Mouse (Mus musculus) cerebellum, postnatal 10 days (tissue): ENCODE measurements around the gene Upk3bl.

Source experiments
- DNase-seq, 2 experiments: peaks; one replicate each; pipeline ENCODE4 v3.0.0; 2021; ENCODE audit warnings: mixed read lengths in 2 of 2

Upk3bl gene

DNA sequence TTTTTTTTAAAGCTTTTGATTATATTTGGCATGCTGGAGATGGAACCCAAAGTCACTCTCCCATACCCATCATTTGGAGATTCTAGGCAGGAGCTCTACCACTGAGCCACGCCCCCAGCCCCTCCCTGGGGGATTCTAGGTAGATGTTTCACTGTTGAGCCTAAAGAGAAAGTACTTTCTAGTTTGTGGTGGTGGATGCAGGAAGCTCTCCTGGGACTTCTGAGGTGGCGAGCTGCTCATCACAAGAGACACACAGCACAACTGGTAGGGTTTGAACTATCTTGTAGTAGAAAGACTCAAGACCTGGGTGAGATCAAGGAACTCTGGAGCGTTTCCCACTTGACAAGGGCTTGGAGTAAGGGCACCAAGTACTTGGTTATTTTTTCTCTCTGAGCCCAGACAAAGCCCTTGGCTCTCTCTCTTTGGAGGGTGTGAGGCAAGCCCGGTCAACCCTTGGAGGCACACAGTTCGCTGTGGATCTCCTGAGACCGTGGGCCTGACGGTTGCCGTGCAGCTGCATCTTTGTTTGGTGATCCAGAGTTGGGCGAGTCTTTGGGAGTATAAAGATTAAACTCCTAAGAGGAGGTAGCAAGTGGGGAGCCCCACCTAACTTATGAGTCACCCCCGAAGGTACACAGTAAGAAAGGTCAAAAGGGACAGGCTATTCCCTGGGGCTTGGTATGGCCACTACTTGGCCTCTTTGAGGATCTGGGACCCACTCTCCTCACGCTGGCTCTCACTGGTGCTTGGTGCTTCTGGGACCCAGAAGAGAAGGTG, at the start of gene Upk3bl:
TSS of gene Upk3bl (plus strand) at position 192 of the 777 bp plus-strand sequence.
- no peak for DNase-seq

DNA sequence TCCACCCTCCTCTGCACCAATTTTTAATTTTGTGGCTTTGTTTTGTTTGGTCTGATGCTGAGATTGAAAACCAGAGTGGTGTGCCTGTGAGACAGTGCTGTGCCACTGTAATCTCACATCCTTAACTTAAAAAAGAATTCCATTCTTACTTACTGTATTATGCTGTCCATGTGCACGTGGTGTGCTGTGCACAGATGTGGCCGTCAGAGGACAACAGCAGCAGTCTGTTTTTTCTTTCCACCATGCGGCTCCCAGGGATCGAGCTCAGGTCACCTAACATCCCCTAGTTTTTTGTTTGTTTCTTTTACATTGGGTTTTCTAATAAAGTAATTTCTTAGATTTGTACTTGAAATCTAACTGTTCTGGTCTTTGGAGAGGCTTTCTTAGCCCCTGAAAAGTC, 49.8 kb upstream of the Upk3bl start:
- no peak for DNase-seq

DNA sequence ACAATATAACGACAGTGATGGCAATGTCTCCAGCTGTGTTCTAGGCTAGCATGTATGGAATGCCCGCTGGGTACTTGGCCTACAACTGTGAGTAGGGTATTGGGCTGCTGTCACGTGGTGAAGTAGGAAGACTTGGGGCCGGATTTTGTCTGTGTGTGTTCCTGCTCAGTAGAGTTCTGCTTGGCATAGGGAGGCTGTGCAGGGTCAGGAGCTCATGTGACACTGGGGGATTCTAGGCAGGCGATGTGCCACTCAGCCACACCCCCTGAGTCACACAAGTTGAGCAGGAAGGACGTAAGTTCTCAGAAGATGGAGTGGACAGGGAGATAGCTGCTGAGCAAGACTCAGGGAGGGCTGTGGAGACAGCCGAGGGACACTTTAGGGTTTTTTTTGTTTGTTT, 46.5 kb upstream of the Upk3bl start:
- no peak for DNase-seq

DNA sequence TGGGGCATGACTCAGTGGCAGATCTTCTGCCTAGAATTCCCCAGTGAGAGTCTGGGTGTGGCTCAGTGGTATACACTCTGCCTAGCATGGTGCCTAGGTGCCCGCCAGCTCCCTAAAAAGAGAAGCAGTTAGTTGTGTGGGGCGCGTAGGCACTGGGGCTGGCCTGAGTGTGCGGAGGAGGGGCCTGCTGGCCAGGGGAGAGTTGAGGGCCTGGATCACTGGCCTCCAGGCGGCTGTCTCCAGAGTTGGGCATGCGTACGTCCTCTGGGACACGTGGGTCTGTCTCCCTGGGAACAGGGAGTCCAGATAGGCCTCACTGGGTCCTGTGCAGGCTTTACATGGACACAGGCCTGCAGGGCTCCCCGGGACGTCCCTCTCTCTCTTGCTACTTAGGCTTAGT, 39.4 kb upstream of the Upk3bl start:
- no peak for DNase-seq

DNA sequence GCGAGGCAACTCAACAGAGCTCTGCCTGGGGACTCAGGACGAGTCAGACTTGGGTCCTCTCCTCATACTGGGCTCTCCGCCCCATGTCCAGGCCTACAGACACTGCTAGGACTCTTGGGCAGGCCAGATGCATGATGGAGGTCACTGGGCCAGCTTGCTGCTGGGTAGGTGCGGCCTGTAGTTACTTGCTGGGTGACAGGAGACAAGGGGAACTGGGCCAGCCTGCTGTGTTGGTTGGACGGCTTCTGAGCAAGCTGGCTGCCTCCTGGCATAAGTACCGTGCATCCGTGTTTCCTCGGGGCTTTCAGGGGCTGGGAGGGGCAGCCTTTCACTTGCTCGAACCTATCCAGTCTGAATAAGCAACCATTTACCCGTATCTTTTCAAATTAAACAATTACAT, 38.7 kb upstream of the Upk3bl start:
- peak in 1 of 2 experiments; percentile 22 for DNase-seq

DNA sequence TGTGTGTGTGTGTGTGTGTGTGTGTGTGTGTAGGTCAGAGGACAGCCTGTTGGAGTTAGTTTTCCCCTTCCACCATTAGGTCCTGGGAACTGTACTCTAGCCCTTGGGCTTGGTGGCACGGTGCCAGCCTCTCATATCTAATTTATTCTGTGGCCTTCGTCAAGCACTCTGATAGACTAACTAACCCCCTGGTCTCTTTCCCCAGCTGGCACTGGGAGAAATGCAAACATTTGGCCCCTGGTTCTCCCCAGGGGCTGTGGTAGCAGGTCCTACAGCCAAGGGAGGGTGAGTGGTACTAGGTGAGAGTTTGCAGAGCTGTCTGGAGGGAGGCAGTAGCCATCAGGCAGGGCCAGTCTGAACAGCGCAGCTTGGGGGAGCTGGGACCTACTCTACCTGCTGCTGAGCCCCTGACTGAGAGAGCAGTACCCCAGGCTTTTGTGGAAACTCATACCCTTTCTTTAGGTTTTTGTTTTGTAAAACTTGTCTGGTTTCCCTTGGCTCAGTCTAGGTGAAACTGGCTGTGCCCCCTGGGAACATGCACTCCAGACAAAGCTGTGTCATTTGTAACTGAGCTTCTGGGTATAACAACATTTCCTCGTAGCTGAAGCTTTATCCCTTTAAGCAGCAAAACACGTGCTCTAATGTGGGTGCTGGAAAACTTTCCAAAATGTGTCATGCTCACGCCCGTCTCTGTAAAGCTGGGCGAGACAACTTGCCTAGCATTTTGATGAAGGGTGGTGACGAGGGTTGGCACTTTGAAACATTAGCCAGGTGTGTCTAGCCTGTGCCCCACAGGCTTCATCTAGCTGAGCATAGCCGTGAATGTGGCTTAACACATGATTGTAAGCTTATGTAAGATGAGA, 38.0 kb upstream of the Upk3bl start:
- DNase-seq, result peak; percentile 61 to 63

DNA sequence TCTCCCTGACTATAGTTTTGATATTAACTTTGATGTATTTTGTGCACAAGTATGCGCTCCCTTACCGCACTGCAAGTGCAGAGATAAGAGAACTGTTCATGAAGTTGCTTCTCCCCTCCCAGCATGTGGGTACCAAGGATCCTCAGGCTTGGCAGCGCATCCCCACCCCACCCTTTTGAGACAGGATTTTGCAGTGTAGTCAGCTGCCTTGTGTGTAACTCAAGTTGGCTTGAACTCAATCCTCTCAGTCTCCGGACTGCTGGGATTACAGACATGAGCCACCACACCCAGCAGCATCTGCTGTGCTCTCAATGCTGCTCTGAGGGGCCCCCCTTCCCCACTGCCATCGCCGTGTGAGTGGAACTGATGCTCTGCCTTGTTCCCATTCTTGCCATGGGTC, 37.0 kb upstream of the Upk3bl start:
- peak; percentile 15 to 26 for DNase-seq

DNA sequence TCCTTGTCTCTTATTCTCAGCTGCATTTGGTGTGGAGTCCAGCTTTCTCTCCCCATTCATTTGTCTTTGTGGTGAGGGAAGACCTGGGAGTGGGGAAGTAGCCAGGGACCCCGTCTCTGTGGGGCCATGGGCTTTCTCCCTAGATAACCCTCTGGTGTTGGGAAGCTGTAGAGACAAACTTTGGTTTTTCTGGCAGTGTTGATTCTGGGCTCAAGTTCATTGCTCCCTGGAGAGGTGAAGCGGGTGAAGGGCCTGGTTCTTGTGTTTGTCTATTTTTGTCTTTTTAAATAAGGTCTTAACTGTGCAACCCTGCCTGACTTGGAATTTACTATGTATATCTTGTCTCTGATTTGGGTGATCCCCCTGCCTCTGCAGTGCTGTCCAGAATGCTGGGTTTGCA, 35.6 kb upstream of the Upk3bl start:
- DNase-seq, result no peak

DNA sequence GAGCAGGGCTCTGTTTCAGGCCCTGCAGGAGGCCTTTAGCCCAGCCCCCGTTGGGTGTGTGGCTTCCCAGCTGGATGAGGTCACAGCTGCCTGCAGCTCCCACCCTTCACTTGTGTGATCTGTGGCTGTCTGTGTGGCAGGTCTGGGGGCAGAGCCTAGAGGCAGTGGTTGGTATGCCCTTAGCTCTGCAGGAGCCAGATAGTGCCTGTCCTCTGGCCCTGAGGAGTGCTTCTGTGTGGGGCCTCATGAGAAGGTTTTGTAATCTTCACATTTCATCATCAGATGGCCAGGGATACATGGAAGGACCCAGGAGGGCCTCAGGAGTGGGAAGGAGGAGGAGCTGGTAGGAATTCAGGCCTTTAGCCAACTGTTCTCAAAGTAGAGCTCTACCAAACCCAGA, 34.4 kb upstream of the Upk3bl start:
- DNase-seq, result no peak

DNA sequence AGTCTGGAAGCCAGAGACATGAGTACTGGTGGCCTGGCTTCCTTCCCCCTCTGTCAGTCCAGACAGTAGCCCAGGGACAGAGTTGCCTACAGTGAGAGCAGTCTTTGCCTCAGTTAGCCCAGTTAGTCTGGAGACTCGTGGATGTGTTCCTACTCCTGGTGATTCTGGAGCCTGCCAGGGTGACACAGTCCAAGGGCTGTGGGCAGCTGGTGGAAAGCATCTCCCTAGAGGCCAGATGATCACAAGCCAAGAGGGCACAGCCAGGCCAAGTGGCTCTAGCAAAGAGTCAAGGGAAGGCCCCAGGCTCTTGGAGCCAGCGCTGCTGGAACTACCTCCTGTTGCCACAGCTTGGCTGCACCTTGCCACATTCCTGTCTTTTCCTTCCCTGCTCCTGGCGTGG, 28.6 kb upstream of the Upk3bl start:
- DNase-seq, result peak; percentile 72 to 85

DNA sequence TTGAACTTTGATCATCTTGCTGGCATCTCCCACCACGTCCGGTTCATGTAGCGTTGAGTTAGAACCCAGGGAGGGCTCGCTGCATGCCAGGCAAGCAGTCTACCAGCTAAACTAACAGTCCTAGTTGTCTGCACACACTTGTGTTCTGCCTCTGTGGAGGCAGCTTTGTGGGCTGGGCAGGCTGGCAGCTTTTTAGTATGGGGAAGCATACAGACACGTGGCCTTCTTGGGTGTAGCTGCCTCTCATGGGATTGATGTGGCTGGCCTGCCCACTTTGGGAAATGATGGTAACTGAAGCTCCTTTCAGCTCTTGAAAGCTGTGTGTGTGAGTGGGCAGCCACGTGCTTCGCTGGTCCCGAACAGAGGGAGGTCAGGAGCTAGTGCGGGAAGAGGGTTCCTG, 27.4 kb upstream of the Upk3bl start:
- DNase-seq, result no peak

DNA sequence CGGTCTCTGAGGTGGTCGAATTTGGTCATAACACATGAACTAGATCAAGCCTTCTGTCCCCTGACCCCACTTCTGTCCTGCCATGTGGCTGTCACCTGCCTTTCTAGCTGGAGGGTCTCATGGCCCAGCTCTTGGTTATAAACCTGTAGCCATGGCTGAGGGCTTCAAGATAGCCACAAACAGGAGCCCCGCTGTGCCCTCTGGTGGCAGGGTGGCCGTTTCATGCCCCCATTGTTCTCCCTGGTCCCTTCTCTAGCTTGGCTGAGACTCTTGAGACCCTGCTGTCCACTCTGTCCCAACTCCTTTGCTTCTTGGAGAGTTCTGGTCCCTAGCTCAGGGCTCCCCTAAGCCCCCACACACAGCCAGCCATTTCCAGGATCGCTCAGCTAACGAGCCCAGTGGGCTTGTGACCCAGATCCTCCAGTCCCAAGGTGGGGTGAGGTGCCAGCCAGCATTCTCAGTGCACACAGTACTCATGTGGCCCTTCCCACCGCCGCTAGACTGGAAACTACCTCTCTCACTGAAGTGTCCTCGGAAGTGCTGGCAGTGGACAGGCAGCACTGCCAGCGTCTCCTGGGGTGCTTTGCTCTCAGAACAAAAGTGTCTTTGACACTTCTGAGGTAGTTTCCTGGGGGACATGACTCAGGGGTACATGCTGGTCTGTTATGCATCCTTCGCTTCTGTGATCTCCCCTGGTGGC, 26.5 kb upstream of the Upk3bl start:
- no peak for DNase-seq

DNA sequence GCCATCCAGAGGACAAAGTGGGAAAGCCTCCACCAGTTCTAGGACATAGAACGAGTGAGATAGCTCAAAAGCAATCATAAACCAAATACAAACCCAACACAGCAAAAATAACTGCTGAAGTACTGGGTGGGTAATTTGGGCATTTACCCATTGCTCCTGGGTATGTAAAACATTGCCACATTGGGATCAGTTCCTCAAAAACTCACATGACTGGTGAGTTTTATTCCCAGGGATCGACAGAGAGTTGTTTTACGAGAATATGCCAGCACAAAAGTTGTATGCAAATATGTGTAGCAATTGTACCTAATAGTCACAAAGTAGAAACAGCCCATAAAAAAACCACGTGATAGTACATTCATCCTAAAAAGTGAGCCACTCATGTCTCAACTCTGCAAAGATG, 19.4 kb upstream of the Upk3bl start:
- DNase-seq, result no peak

DNA sequence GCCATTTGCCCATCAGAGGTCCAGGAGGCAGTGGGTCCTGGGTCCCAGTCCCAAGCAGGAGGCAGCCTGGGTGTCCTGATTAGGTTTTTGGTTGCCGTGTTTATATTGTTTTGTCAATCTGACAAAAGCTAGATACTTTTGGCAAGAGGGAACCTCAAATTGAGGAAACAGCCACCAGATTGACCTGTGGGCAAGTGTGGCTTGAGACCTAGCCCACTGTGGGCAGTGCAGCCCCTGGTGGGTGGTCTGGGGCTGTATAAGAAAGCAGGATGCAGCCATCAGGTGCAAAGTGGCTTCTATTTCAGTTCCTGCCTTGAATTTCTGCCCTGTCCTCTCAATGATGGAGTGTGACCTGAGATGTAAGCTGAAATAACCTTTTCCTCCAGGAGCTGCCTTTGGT, 19.0 kb upstream of the Upk3bl start:
- no peak for DNase-seq

DNA sequence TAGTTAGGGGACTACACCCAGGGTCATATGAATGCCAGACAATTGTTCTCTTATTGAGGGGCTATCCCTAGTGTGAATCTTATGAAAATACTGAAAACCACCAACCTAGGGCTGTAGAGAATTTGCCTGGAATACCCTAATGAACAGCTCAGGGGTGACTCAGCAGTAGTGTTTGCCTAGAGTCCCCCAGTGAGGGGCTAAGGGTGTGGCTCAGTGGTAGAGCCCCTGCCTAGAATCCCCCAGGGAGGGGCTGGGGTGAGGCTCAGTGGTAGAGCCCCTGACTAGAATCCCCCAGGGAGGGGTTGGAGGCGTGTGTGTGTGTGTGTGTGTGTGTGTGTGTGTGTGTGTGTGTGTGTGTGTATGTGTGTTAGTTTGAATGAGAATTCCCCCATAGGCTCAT, 17.6 kb upstream of the Upk3bl start:
- no peak for DNase-seq

DNA sequence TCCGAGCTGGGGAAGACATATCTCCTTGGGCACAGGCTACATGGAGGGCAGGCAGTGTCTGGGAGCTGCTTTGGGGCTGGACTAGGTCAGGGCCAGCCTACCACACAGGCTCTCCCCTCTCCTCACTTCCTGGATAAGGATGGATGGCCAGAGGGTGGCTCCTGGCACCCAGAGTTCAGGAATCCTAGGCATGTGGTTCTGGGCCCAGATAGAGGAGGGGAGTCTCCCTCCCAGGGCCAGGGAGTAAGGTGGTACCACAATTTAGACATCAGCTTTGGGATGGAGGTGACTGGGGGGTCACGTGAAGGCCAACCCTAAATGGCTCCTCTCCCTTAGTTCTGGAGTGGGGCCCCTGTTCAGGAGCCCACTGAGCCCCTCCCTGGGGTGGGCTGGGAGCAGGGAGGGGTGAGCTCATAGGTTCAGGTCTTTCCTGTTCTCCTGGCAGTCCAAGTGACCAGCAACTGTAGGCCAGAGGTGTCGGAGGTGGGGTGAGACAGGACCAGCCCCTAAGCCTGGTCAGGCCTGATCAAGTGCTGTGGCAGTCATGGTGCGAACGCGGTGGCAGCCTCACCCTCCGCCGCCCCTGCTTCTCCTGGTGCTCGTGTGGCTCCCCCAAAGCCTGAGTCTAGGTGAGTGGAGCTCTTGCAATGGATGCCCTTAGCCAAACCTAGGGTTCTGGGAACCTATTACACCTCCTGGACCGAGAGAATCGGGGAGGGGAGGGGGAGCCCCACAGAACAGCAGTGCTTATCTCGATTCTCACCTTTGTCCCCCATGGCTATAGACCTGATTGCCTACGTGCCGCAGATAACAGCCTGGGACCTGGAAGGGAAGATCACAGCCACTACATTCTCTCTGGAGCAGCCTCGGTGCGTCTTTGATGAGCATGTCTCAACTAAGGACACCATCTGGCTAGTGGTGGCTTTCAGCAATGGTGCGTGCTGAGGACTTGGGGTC, 15.8 kb upstream of the Upk3bl start, which contains the start of gene Upk3b:
TSS of gene Upk3b (plus strand) at position 239 of the 957 bp plus-strand sequence.
- no peak for DNase-seq

DNA sequence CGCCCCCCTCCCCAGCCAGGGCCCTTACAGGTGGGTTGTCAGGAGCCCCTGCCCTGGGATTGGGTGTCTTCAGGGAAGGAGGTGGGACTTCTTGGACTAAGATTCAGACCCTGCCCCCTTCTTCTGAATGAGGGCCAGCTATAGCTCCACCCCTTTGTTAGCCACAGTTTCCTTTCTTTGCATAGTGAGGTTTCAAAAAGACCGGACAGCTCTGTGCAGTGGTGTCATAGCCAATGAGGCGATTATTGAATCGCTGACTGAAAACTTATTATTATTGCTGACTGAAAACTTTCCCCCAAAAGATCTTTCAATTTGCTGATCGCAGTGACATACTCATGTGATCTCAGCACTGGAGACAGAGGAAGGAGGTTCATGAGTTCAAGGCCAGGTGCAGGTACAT, 14.1 kb upstream of the Upk3bl start:
- no peak for DNase-seq

DNA sequence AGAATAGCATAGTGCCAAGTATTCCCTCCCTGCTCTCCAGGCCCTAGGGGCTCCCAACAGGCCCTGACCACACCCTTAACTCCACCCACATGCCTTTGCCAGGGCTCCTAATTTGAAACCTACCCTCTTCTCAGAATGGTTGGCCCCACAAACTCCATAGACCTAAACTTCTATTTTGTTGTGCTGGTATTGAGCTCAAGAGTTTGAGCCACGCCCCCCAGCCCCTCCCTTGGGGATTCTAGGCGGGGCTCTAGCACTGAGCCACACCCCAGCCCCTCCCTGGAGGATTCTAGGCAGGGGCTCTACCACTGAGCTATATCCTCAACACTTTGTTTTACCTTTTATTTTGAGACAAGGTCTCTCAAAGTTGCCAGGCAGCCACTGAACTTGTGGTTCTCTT, 13.0 kb upstream of the Upk3bl start:
- DNase-seq, result no peak

DNA sequence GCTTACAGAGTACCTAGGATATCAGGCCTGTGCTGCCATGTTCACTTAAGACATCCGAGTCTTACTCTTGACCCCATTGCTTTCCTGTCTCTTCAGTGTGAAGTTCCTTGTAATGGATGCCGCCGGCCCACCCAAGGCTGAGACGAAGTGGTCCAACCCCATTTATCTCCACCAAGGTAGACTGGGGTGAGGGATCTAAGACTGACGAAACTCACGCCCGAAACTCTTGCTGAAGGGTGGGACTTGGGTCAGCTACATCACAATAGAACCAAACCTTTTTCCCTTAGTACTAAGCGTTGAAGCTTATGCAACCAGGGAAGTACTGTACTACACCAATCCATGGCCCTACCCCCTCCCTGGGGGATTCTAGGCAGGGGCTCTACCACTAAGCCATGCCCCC, 12.6 kb upstream of the Upk3bl start:
- no peak for DNase-seq

DNA sequence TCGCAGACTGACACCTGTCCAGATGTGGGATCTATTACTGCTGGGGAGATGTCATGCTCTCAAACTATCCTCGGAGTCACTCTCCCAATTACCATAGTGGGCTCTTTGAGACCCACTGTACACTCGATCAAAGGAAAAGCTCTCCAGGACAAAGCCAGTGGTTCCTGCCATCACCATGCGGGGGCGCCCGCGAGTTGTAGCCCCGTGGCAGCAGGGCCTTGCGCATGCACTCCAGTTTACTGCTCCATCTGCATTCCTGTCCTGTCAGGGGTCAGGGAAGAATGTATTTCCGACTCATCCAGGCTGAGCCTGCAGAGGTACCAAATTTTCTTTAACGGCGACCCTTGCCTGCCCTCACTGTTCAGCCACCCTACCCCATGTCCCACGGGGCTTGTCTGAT, 9.4 kb upstream of the Upk3bl start:
- DNase-seq, result no peak

DNA sequence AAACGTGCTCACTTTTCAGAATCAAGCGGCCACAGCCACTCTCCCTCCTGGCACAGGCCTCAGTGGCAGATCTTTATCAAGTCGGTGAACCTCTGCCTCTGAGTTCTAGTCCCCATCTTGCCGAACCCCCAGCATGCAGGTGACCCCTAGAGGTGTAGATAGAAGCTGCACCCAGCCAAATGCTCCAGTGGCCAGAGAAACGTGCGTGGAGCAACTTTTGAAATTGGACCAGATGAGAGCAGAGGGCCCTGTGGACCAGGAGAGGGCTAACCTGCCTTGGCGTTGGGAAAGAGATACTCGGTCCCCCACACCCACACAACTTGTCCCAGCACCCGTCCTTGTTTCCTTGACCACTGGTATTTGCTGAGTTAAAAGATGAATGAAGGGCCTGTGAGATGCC, 8.9 kb upstream of the Upk3bl start:
- peak; percentile 35 to 45 for DNase-seq

DNA sequence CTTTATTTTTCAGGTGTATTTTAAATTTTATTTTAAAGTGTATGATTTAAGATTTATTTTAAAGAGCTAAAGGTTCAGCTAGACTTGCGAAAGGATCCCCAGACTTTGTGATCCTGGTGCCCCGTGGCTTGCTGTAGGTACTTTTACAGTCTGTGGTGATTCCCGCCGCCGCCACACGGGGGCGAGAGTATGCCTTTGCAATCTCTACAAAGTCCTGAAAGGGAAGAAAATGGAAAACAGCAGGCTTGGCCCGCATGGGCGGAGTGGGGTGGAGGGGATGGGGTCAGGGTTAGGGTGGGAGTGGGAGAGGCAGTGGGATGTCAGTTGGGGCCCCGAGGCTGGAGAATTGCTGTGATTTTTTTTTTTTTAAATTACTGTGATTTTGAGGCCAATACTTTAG, 8.3 kb upstream of the Upk3bl start:
- DNase-seq, result peak; percentile 94 to 96
